Mouse (Mus musculus) liver, embryonic 14.5 days (tissue): ENCODE data around the gene Gm49361. TPM values are rescaled to one million over a fixed set of nuclear protein-coding genes. Genes with fewer than 3 reads are reported as not detected.
"Not testable (repeated sequence)": the region's sequence is repeated elsewhere in the genome, so short reads cannot be mapped to it uniquely, and the experiment has no call there.

Experiments used
- ATAC-seq: fragments of 200-750 bp; cut with Nextera tagmentation; 2 replicates; pipeline ENCODE4 v1.8.0; 2017; ENCODE audit warnings: moderate number of reproducible peaks, mild to moderate bottlenecking, moderate library complexity; ENCODE audit not compliant: insufficient read depth
- DNase-seq, 3 experiments: peaks; one replicate each; pipeline ENCODE4 v3.0.0-alpha.2; 2012 to 2013; ENCODE audit warnings: low read depth in 3 of 3, low spot score in 3 of 3
- H3K27ac ChIP-seq: fragments of 300-500 bp; sonication (generic); 2 replicates; pipeline ENCODE4 v1.5.1; 2014; ENCODE audit warnings: moderate library complexity, mild to moderate bottlenecking, control low read depth, inconsistent platforms
- H3K27me3 ChIP-seq: fragments of 300-500 bp; sonication (generic); 2 replicates; pipeline ENCODE4 v1.6.1; 2014; ENCODE audit warnings: mild to moderate bottlenecking, low read length, moderate library complexity; ENCODE audit not compliant: control insufficient read depth, insufficient read depth
- H3K36me3 ChIP-seq: fragments of 300-500 bp; sonication (generic); replicated peaks from 2 replicates; pipeline ENCODE4 v1.6.1; 2014; ENCODE audit warnings: low read depth; ENCODE audit not compliant: control insufficient read depth, insufficient read depth
- H3K4me1 ChIP-seq, 2 experiments: fragments of 200-500 bp in 1 of 2; fragments of 300-500 bp in 1 of 2; sonication (generic) in 1 of 2; replicated peaks; 2 replicates each; pipeline ENCODE4 v1.6.1; 2012 to 2014; ENCODE audit warnings: antibody characterized with exemption in 1 of 2, inconsistent platforms in 1 of 2, low read length in 1 of 2; ENCODE audit not compliant: control insufficient read depth in 2 of 2, insufficient read depth in 2 of 2
- H3K4me2 ChIP-seq: fragments of 300-500 bp; sonication (generic); 2 replicates; pipeline ENCODE4 v1.6.1; 2014; ENCODE audit warnings: low read depth, mild to moderate bottlenecking, control low read depth, moderate library complexity
- H3K4me3 ChIP-seq, 2 experiments: fragments of 200-500 bp in 1 of 2; fragments of 300-500 bp in 1 of 2; sonication (generic) in 1 of 2; 2 replicates each; pipeline ENCODE4 v1.5.1; 2012 to 2014; ENCODE audit warnings: low read depth in 2 of 2, low read length in 2 of 2, mild to moderate bottlenecking in 2 of 2, control low read depth in 1 of 2, inconsistent platforms in 1 of 2, moderate library complexity in 1 of 2; ENCODE audit not compliant: insufficient read depth in 1 of 2
- H3K9ac ChIP-seq: fragments of 300-500 bp; sonication (generic); replicated peaks from 2 replicates; pipeline ENCODE4 v1.6.1; 2014; ENCODE audit warnings: mild to moderate bottlenecking, control low read depth, moderate library complexity
- H3K9me3 ChIP-seq: fragments of 300-500 bp; sonication (generic); 2 replicates; pipeline ENCODE4 v1.6.1; 2016; ENCODE audit warnings: low read length, mixed read lengths; ENCODE audit not compliant: control insufficient read depth
- CTCF ChIP-seq: IDR thresholded peaks from 2 replicates; pipeline ENCODE4 v1.5.1; 2016; ENCODE audit warnings: antibody characterized with exemption, low read depth, control low read depth
- EP300 ChIP-seq: IDR thresholded peaks from 2 replicates; pipeline ENCODE4 v1.6.1; 2016; ENCODE audit warnings: antibody characterized with exemption, low read depth
- WGBS: fragments of 180-500 bp; shearing (Covaris S2); extraction: QIAGEN DNeasy Blood & Tissue Kit; methylation state at CpG from one replicate; pipeline ENCODE4 v1.1.7; 2014; ENCODE audit not compliant: insufficient replicate concordance; 5-methylcytosine and 5-hydroxymethylcytosine counted together
- polyA plus RNA-seq, 2 experiments: library from polyadenylated mRNA; depleted of rRNA in 1 of 2; stranded (reverse) in 1 of 2; unstranded in 1 of 2; fragments of >200 nt; fragmentation: Nextera tagmentation in 1 of 2; extraction: Ambion mirVana in 1 of 2; gene quantifications; 2 replicates each; pipeline versions ENCODE4 v1.2.1 to v1.2.3; 2012 to 2014

Gene Gm49361
- polyA plus RNA-seq, 2 experiments: not detected

GRCm38 (mm10) chr14:57663630-57664029, 82.3 kb downstream of the Gm49361 start:
- Histone ChIP-seq H3K4me2 (peak overlapping the region; percentile 66), H3K4me3 (peak overlapping the region; percentile 82 to 97), H3K27ac (no peak overlapping the region), H3K36me3 (no peaks in the 10 kb centered on the region), H3K9ac (peak overlapping the region; percentile 72), H3K9me3 (no peaks in the 10 kb centered on the region), H3K4me1 (peaks cover 9% of the 10 kb centered on the region in 2 experiments), H3K27me3 (no peaks in the 10 kb centered on the region)
- DNase-seq: no peak
- no peak for ATAC-seq
- TF ChIP-seq CTCF (no peak), EP300 (no peak)
- 14% methylated on average over 1 of the region's 1 CpGs for WGBS

GRCm38 (mm10) chr14:57658301-57658700, 87.6 kb downstream of the Gm49361 start:
- 91% methylated on average over 4 of the region's 4 CpGs for WGBS
- Histone ChIP-seq H3K27me3 (no peaks in the 10 kb centered on the region), H3K9me3 (no peaks in the 10 kb centered on the region), H3K36me3 (peaks cover 3% of the 10 kb centered on the region; the same call in 1 of the 2 replicates), H3K4me2 (no peak overlapping the region), H3K27ac (no peak overlapping the region), H3K4me1 (no peaks in the 10 kb centered on the region; a peak in 2 of 4 replicates), H3K4me3 (no peak overlapping the region), H3K9ac (no peak overlapping the region)
- TF ChIP-seq CTCF (peak; percentile 34; the same call in 1 of the 2 replicates), EP300 (no peak)
- DNase-seq: no peak
- ATAC-seq: no peak

GRCm38 (mm10) chr14:57657500-57657899, 88.4 kb downstream of the Gm49361 start:
- no peak overlapping the region for H3K4me2 ChIP-seq
- DNase-seq (no peak), ATAC-seq (no peak)
- no peak overlapping the region for H3K9ac ChIP-seq
- no peaks in the 10 kb centered on the region for H3K9me3 ChIP-seq
- no peak for TF ChIP-seq EP300
- TF ChIP-seq CTCF: no peak
- 76% methylated on average over 2 of the region's 2 CpGs for WGBS
- H3K27me3 ChIP-seq: no peaks in the 10 kb centered on the region
- H3K27ac ChIP-seq: no peak overlapping the region
- H3K4me1 ChIP-seq: no peaks in the 10 kb centered on the region; a peak in 2 of 4 replicates
- peaks cover 3% of the 10 kb centered on the region; the same call in 1 of the 2 replicates for H3K36me3 ChIP-seq
- no peak overlapping the region for H3K4me3 ChIP-seq

GRCm38 (mm10) chr14:57656519-57656918, 89.4 kb downstream of the Gm49361 start:
- not testable (repeated sequence) for H3K36me3 ChIP-seq, H3K4me2 ChIP-seq, H3K27me3 ChIP-seq, H3K27ac ChIP-seq, H3K4me3 ChIP-seq, H3K9ac ChIP-seq, H3K9me3 ChIP-seq, H3K4me1 ChIP-seq
- WGBS: 88% methylated on average over 3 of the region's 3 CpGs
- peak; percentile 74; the same call in 1 of the 2 replicates for ATAC-seq
- peak in 2 of 3 experiments; percentile 15 to 44 for DNase-seq

- no peak for TF ChIP-seq CTCF
- no peak for TF ChIP-seq EP300
These were observed 96.4 kb downstream of the Gm49361 start for GRCm38 (mm10) chr14:57649501-57649900.

More at GRCm38 (mm10) chr14:57649501-57649900, 96.4 kb downstream of the Gm49361 start:
- DNase-seq: no peak
- Histone ChIP-seq H3K9me3 (no peaks in the 10 kb centered on the region), H3K4me3 (no peak overlapping the region), H3K9ac (no peak overlapping the region), H3K4me1 (no peaks in the 10 kb centered on the region), H3K27me3 (no peaks in the 10 kb centered on the region), H3K4me2 (no peak overlapping the region), H3K36me3 (peaks cover 3% of the 10 kb centered on the region; the same call in 1 of the 2 replicates), H3K27ac (no peak overlapping the region)
- ATAC-seq: no peak
